Mouse (Mus musculus) heart, adult 2 months (tissue): ENCODE measurements around the gene Rbm19.

Experiments
- CTCF ChIP-seq: fragments of 200-600 bp; IDR thresholded peaks from 2 replicates; pipeline ENCODE4 v1.8.1; 2022; ENCODE audit warnings: antibody characterized with exemption, mild to moderate bottlenecking, moderate library complexity
- POLR2A ChIP-seq: fragments of 200-500 bp; IDR thresholded peaks from 2 replicates; pipeline ENCODE4 v1.6.1; 2011; ENCODE audit warnings: mild to moderate bottlenecking, low read depth, low read length, control low read depth; ENCODE audit not compliant: insufficient read depth

DNA sequence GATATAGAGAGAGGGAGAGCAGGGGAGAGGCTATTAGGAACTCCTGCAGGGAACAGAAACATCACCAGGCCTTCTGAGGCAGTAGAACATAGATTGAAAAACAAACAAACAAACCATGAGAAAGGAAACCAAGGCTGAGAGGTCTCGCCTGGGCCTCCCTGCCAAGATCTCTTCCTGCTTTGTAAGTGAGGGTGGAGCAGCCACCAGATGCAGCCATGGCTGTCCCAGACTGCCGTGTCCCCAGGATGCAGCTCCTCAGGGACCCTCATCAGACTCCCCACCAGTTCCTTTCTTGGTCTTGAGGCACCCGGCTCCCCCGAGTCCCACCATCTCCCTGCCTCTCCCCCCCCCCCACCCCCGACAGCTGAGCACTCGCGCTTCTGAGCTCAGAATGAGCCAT is 67.5 kb downstream of the Rbm19 start:
- TF ChIP-seq CTCF (no peak), POLR2A (no peak)
